Mouse (Mus musculus) E14TG2a.4 (cell line): ENCODE measurements at regions not wholly inside any gene's neighbourhood (a gene's known extent, or its start where the extent isn't known, plus 50 kb on each side); places are given as distances from the start of the nearest gene placed in this dataset.

ENCODE experiments used
- H3K27me3 ChIP-seq: 2 replicates; pipeline ENCODE4 v1.6.1; 2014; ENCODE audit warnings: low read length, control low read depth; ENCODE audit not compliant: insufficient read depth
- H3K36me3 ChIP-seq: 2 replicates; pipeline ENCODE4 v1.6.1; 2014; ENCODE audit warnings: low read length, control low read depth; ENCODE audit not compliant: insufficient read depth
- H3K4me1 ChIP-seq: replicated peaks from 2 replicates; pipeline ENCODE4 v1.6.1; 2014; ENCODE audit warnings: low read depth, low read length, control low read depth
- H3K4me3 ChIP-seq: replicated peaks from 2 replicates; pipeline ENCODE4 v1.5.1; 2014; ENCODE audit warnings: mild to moderate bottlenecking, low read length
- H3K9me3 ChIP-seq: 2 replicates; pipeline ENCODE4 v1.6.1; 2014; ENCODE audit warnings: low read length, control low read depth
- CTCF ChIP-seq: conservative IDR thresholded peaks from 2 replicates; pipeline ENCODE4 v1.5.1; 2014; ENCODE audit warnings: low read length
- NANOG ChIP-seq: IDR thresholded peaks from 2 replicates; pipeline ENCODE4 v1.6.1; 2014; ENCODE audit warnings: borderline replicate concordance, low read length, mixed read lengths
- POU5F1 ChIP-seq: IDR thresholded peaks from 2 replicates; pipeline ENCODE4 v1.6.1; 2014; ENCODE audit warnings: low read length, borderline replicate concordance

- no peaks in the 10 kb centered on the region for H3K36me3 ChIP-seq
- no peaks in the 10 kb centered on the region for H3K27me3 ChIP-seq
- no peaks in the 10 kb centered on the region for H3K9me3 ChIP-seq
- H3K4me3 ChIP-seq = no peak overlapping the region
- no peaks in the 10 kb centered on the region for H3K4me1 ChIP-seq
- TF ChIP-seq NANOG = no peak
- no peak for TF ChIP-seq CTCF
- TF ChIP-seq POU5F1 = no peak
Measured at GRCm38 (mm10) chr11:110588280-110588679, 189.4 kb downstream of the Map2k6 start.

GRCm38 (mm10) chr11:110595266-110595862 is 196.4 kb downstream of the Map2k6 start:
- Histone ChIP-seq H3K36me3 (no peaks in the 10 kb centered on the region), H3K4me3 (no peak overlapping the region), H3K9me3 (no peaks in the 10 kb centered on the region), H3K27me3 (no peaks in the 10 kb centered on the region), H3K4me1 (no peaks in the 10 kb centered on the region)
- TF ChIP-seq POU5F1 = no peak

- Histone ChIP-seq H3K36me3 (no peaks in the 10 kb centered on the region), H3K4me1 (no peaks in the 10 kb centered on the region), H3K27me3 (no peaks in the 10 kb centered on the region), H3K9me3 (no peaks in the 10 kb centered on the region), H3K4me3 (no peak overlapping the region)
- TF ChIP-seq CTCF = peak; percentile 21
- TF ChIP-seq NANOG = no peak
Measured at GRCm38 (mm10) chr11:110605041-110605882, 206.3 kb downstream of the Map2k6 start.

- no peaks in the 10 kb centered on the region for H3K9me3 ChIP-seq
- no peak overlapping the region for H3K4me3 ChIP-seq
- no peaks in the 10 kb centered on the region for H3K4me1 ChIP-seq
- no peaks in the 10 kb centered on the region for H3K27me3 ChIP-seq
- no peak for TF ChIP-seq POU5F1
- TF ChIP-seq CTCF = no peak
- TF ChIP-seq NANOG = no peak
- H3K36me3 ChIP-seq = no peaks in the 10 kb centered on the region
Measured at GRCm38 (mm10) chr11:110609276-110609675, 210.4 kb downstream of the Map2k6 start.

GRCm38 (mm10) chr11:110610831-110611230 is 211.9 kb downstream of the Map2k6 start:
- TF ChIP-seq POU5F1 (no peak), NANOG (no peak), CTCF (no peak)
- H3K9me3 ChIP-seq = no peaks in the 10 kb centered on the region
- H3K36me3 ChIP-seq = no peaks in the 10 kb centered on the region
- no peaks in the 10 kb centered on the region for H3K27me3 ChIP-seq
- H3K4me1 ChIP-seq = no peaks in the 10 kb centered on the region
- no peak overlapping the region for H3K4me3 ChIP-seq

GRCm38 (mm10) chr11:110632001-110632400 is 233.1 kb downstream of the Map2k6 start:
- TF ChIP-seq NANOG = no peak
- TF ChIP-seq CTCF = no peak
- TF ChIP-seq POU5F1 = no peak

GRCm38 (mm10) chr11:110633351-110633750 is 234.4 kb downstream of the Map2k6 start:
- H3K36me3 ChIP-seq = no peaks in the 10 kb centered on the region
- no peaks in the 10 kb centered on the region for H3K4me1 ChIP-seq
- H3K4me3 ChIP-seq = no peak overlapping the region
- no peaks in the 10 kb centered on the region for H3K9me3 ChIP-seq
- TF ChIP-seq CTCF = no peak
- no peak for TF ChIP-seq NANOG
- TF ChIP-seq POU5F1 = no peak
- H3K27me3 ChIP-seq = no peaks in the 10 kb centered on the region

More at GRCm38 (mm10) chr11:110632001-110632400, 233.1 kb downstream of the Map2k6 start:
- H3K36me3 ChIP-seq = no peaks in the 10 kb centered on the region
- H3K27me3 ChIP-seq = no peaks in the 10 kb centered on the region
- H3K4me3 ChIP-seq = no peak overlapping the region
- no peaks in the 10 kb centered on the region for H3K9me3 ChIP-seq
- no peaks in the 10 kb centered on the region for H3K4me1 ChIP-seq

GRCm38 (mm10) chr11:110642485-110642884 is 243.6 kb downstream of the Map2k6 start:
- no peaks in the 10 kb centered on the region for H3K9me3 ChIP-seq
- no peaks in the 10 kb centered on the region for H3K4me1 ChIP-seq
- H3K36me3 ChIP-seq = no peaks in the 10 kb centered on the region
- TF ChIP-seq POU5F1 = no peak
- no peak for TF ChIP-seq NANOG
- TF ChIP-seq CTCF = no peak
- H3K27me3 ChIP-seq = no peaks in the 10 kb centered on the region
- no peak overlapping the region for H3K4me3 ChIP-seq
